Mouse (Mus musculus) natural killer cell, adult 2 months (primary cell): Measurements from ENCODE around the gene Synpr.
A peak's percentile ranks its signal among the peaks of the same experiment; 100 is the strongest.

Source experiments
- DNase-seq, 2 experiments: peaks; one replicate each; pipeline ENCODE4 v3.0.0; 2022; ENCODE audit warnings: low spot score in 2 of 2

The Synpr gene

GRCm38 (mm10) chr14:13355569-13356362 is 71.2 kb downstream of the Synpr start:
- DNase-seq: peak in 1 of 2 experiments; percentile 0

- no peak for DNase-seq
Observed at GRCm38 (mm10) chr14:13357101-13357667, 72.6 kb downstream of the Synpr start.

GRCm38 (mm10) chr14:13358037-13358436 is 73.5 kb downstream of the Synpr start:
- DNase-seq: no peak

- no peak for DNase-seq
Observed at GRCm38 (mm10) chr14:13361184-13361583, 76.6 kb downstream of the Synpr start.

GRCm38 (mm10) chr14:13361642-13362041 is 77.1 kb downstream of the Synpr start:
- DNase-seq: peak in 1 of 2 experiments; percentile 3

GRCm38 (mm10) chr14:13368309-13368708 is 83.7 kb downstream of the Synpr start:
- no peak for DNase-seq

- DNase-seq: no peak
Observed at GRCm38 (mm10) chr14:13389081-13389480, 104.5 kb downstream of the Synpr start.

GRCm38 (mm10) chr14:13389954-13390353 is 105.4 kb downstream of the Synpr start:
- no peak for DNase-seq

- no peak for DNase-seq
Observed at GRCm38 (mm10) chr14:13399226-13400020, 114.8 kb downstream of the Synpr start.

- no peak for DNase-seq
Observed at GRCm38 (mm10) chr14:13411636-13412035, 127.1 kb downstream of the Synpr start.

- DNase-seq: no peak
Observed at GRCm38 (mm10) chr14:13440723-13441122, 156.1 kb downstream of the Synpr start.

GRCm38 (mm10) chr14:13444908-13445307 is 160.3 kb downstream of the Synpr start:
- no peak for DNase-seq

GRCm38 (mm10) chr14:13453461-13454204 is 169.1 kb downstream of the Synpr start:
- DNase-seq: no peak

- no peak for DNase-seq
Observed at GRCm38 (mm10) chr14:13454991-13455390, 170.4 kb downstream of the Synpr start.

GRCm38 (mm10) chr14:13459333-13459732 is 174.8 kb downstream of the Synpr start:
- DNase-seq: no peak

GRCm38 (mm10) chr14:13469211-13469610 is 184.6 kb downstream of the Synpr start:
- DNase-seq: no peak

- no peak for DNase-seq
Observed at GRCm38 (mm10) chr14:13477821-13478220, 193.2 kb downstream of the Synpr start.

- no peak for DNase-seq
Observed at GRCm38 (mm10) chr14:13505355-13505754, 220.8 kb downstream of the Synpr start.

- DNase-seq: no peak
Observed at GRCm38 (mm10) chr14:13518608-13519139, 234.1 kb downstream of the Synpr start.

- no peak for DNase-seq
Observed at GRCm38 (mm10) chr14:13519239-13520011, 234.8 kb downstream of the Synpr start.

GRCm38 (mm10) chr14:13547746-13548145 is 263.2 kb downstream of the Synpr start:
- no peak for DNase-seq
